Mouse (Mus musculus) Patski (cell line): ENCODE results near the gene Serpina1a. TPM values are rescaled to one million over a fixed set of nuclear protein-coding genes. Genes with fewer than 3 reads are reported as not detected.

Source experiments
- polyA plus RNA-seq: library from polyadenylated mRNA; unstranded; gene quantifications from one replicate; pipeline ENCODE4 v1.2.3, GENCODE M21; 2021

The Serpina1a gene
- polyA plus RNA-seq, 1 experiment from 2014 or later, result 0.05 TPM

Other genes starting within 250 kb of the Serpina1a start
- gene Serpina10, start 232.1 kb downstream of the Serpina1a start, polyA plus RNA-seq, result 109 TPM
- gene Serpina6, start 206.3 kb downstream of the Serpina1a start, polyA plus RNA-seq, result 46.6 TPM
- 1.4 TPM for gene Serpina16, start 187.4 kb downstream of the Serpina1a start, polyA plus RNA-seq
- 0.49 TPM for gene Serpina1f, start 168.0 kb downstream of the Serpina1a start, polyA plus RNA-seq
- gene Serpina1d, start 90.0 kb downstream of the Serpina1a start, polyA plus RNA-seq, result not detected
- gene Serpina1b, start 33.2 kb downstream of the Serpina1a start, polyA plus RNA-seq, result 0.50 TPM
- not detected for gene Serpina1c, start 41.3 kb upstream of the Serpina1a start, polyA plus RNA-seq
- 0.14 TPM for gene Serpina1e, start 95.4 kb upstream of the Serpina1a start, polyA plus RNA-seq
- gene Serpina11, start 126.4 kb upstream of the Serpina1a start, polyA plus RNA-seq, result not detected
- gene Serpina9, start 150.2 kb upstream of the Serpina1a start, polyA plus RNA-seq, result 0.08 TPM
- gene Serpina12, start 180.9 kb upstream of the Serpina1a start, polyA plus RNA-seq, result not detected
- gene Serpina5, start 237.6 kb upstream of the Serpina1a start, polyA plus RNA-seq, result 0.06 TPM
- gene Serpina3a, start 249.2 kb upstream of the Serpina1a start, polyA plus RNA-seq, result not detected